Mouse (Mus musculus) layer of hippocampus, adult 2 months (tissue): ENCODE measurements around the gene Hhat. TPM values are rescaled to one million over a fixed set of nuclear protein-coding genes. Genes with fewer than 3 reads are reported as not detected.

ENCODE experiments used
- DNase-seq, 2 experiments: peaks; one replicate each; pipeline ENCODE4 v3.0.0; 2022; ENCODE audit warnings: low spot score in 2 of 2
- H3K27ac ChIP-seq: fragments of 200-600 bp; 2 replicates; pipeline ENCODE4 v1.8.1; 2022
- H3K4me3 ChIP-seq: fragments of 200-600 bp; 2 replicates; pipeline ENCODE4 v1.8.1; 2022; ENCODE audit warnings: mild to moderate bottlenecking
- CTCF ChIP-seq: fragments of 200-600 bp; conservative IDR thresholded peaks from 2 replicates; pipeline ENCODE4 v1.8.1; 2022; ENCODE audit warnings: antibody characterized with exemption, mild to moderate bottlenecking, moderate library complexity
- long read RNA-seq, 2 experiments: library from polyadenylated mRNA; stranded (forward); transcript quantifications; one replicate each; pipeline ENCODE4 v2.0.0; 2021; ENCODE audit warnings: borderline mapping rate in 2 of 2
- total RNA-seq, 2 experiments: library from RNA; stranded (reverse); gene quantifications; 2 replicates each; pipeline ENCODE4 v1.2.3; 2021

The Hhat gene
- total RNA-seq = 1 to 10 TPM; 1.6 TPM
- long read RNA-seq, experiment 1, partial matches to known transcripts = 0 of 1 reads
- long read RNA-seq, experiment 1, other reads (novel, unspliced or antisense) = 1 of 1 reads
- long read RNA-seq, experiment 2 = 0 reads

GRCm38 (mm10) chr1:192770495-192771331, at the start of gene Hhat:
TSS of gene Hhat (minus strand) at chr1:192771223.
- Histone ChIP-seq H3K4me3 (peak within 1 kb of the TSS; percentile 81), H3K27ac (peak within 1 kb of the TSS; percentile 98)
- TF ChIP-seq CTCF = 0 out of 2 replicates have a peak, but pooled peaks have one; percentile 13
- DNase-seq = peak; percentile 69 to 76

- no peak overlapping the region for H3K4me3 ChIP-seq
- DNase-seq = no peak
- H3K27ac ChIP-seq = no peak overlapping the region
- no peak for TF ChIP-seq CTCF
Observed at GRCm38 (mm10) chr1:192818334-192818733, 47.3 kb upstream of the Hhat start.

- H3K27ac ChIP-seq = no peak overlapping the region
- no peak for DNase-seq
- TF ChIP-seq CTCF = no peak
- no peak overlapping the region for H3K4me3 ChIP-seq
Observed at GRCm38 (mm10) chr1:192815789-192816188, 44.8 kb upstream of the Hhat start.

- DNase-seq = no peak
- no peak for TF ChIP-seq CTCF
- no peak overlapping the region for H3K4me3 ChIP-seq
- no peak overlapping the region for H3K27ac ChIP-seq
Observed at GRCm38 (mm10) chr1:192814700-192815099, 43.7 kb upstream of the Hhat start.

- no peak overlapping the region for H3K4me3 ChIP-seq
- no peak overlapping the region for H3K27ac ChIP-seq
- no peak for DNase-seq
- TF ChIP-seq CTCF = no peak
Observed at GRCm38 (mm10) chr1:192812758-192813157, 41.7 kb upstream of the Hhat start.

GRCm38 (mm10) chr1:192812290-192812689, 41.3 kb upstream of the Hhat start:
- DNase-seq = no peak
- H3K4me3 ChIP-seq = no peak overlapping the region
- no peak for TF ChIP-seq CTCF
- H3K27ac ChIP-seq = no peak overlapping the region

GRCm38 (mm10) chr1:192806168-192807157, 35.4 kb upstream of the Hhat start:
- no peak overlapping the region for H3K4me3 ChIP-seq
- H3K27ac ChIP-seq = no peak overlapping the region
- DNase-seq = no peak
- no peak for TF ChIP-seq CTCF

DNA sequence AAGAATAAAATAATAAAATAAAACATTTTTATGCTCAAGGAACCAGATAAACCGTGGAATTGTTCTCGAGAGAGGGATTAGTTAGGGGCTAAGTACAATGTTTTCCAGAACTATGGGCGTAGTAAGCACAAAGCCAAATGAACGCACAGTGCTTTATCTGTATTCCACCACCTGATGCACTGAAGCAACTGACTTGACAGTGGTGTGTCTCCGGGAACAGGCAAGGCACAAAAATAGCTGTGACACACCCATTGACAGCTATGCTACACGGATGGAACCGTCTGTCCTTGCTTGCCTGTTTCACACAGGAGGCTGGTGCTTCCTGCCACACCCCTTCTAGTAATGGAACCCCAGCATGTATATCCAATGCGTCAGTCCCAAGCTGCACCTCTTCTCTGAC, 29.3 kb upstream of the Hhat start:
- no peak for DNase-seq
- H3K27ac ChIP-seq = no peak overlapping the region
- no peak for TF ChIP-seq CTCF
- no peak overlapping the region for H3K4me3 ChIP-seq

- DNase-seq = no peak
- Histone ChIP-seq H3K27ac (no peak overlapping the region), H3K4me3 (no peak overlapping the region)
- TF ChIP-seq CTCF = no peak
Observed at GRCm38 (mm10) chr1:192799165-192799991, 28.4 kb upstream of the Hhat start.

DNA sequence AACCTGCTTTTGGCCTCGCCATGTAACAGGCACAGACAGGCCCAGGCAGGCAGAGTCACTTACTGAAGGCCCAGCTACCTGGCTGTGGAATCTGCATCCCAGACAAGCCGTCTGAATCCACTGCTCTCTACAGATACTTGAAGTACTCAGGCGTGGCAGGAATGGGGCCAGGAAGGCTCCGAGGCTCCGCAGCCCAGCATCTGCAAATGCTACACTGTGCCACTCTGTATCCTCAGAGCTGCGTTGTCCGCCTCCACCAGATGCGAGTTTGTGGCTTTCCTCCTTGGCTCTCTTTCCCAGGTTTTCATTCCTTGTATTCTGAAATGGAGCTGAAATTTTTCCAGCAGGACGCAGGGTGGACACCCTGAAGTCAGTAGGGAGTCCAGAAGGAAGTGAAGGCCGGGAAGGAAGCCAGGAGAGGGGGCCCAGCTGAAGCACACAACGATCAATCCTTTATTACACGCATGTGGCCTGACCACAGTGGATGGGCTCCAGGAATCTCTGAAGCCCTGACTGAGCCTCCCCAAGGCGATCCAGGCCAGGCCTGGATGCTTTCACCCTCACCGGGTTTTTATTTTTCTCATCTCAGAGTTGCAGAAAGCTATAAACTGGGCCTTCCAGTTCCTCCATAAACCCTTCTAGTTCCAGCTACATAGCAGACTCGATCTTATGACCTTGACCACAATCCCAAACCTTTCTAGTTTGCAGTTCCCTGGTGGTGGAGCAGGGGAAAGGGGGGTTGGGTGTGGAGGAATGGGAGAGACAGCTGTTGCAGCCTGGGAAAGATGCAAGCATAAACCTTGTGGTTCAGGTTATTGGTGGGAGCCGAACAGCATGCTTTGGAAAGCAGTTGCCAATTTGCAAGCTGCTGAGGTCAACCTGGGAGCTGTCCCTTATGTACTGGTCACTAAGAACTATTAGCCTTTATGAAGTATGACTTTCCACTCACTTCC, 27.5 kb upstream of the Hhat start:
- H3K27ac ChIP-seq = no peak overlapping the region
- TF ChIP-seq CTCF = no peak
- no peak overlapping the region for H3K4me3 ChIP-seq
- DNase-seq = no peak

DNA sequence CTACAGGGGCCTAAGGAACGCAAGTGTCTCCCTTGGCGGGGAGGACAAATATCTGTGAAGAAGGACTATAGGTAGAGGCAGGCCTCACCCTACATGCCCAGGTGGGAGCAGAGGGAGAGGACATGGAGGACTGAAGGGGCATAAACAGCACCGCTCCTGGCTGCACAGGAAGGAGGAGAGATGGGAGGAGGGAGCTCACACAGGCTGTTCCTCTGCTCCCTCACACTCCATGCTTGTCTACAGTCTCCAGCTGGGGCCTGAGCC, 25.9 kb upstream of the Hhat start:
- no peak overlapping the region for H3K4me3 ChIP-seq
- H3K27ac ChIP-seq = no peak overlapping the region
- no peak for DNase-seq
- no peak for TF ChIP-seq CTCF
